Mouse (Mus musculus): Measurements from ENCODE around the gene Gm10643. TPM values are rescaled to one million over a fixed set of nuclear protein-coding genes. Genes with fewer than 3 reads are reported as not detected.

Gm10643 gene
- polyA plus RNA-seq, 1 experiment = 0.49 TPM

DNA sequence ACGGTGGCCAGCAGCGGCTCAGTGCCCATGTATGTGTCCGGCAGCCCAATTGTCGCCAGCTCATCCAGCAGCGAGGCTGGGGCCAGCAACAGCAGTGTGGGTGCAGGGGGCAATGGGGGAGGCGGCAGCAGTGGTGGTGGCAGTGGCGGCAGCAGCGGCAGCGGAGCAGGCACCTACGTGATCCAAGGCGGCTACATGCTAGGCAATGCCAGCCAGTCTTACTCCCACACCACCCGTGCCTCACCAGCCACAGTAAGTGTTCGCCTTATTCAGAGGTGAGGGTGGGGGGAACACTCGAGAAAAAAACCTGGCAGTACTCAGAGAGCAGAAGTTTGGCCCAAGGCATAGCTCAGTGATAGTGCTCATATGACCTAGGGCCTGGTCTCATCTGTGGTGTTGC, 22.9 kb upstream of the Gm10643 start:
- Histone ChIP-seq H3K27me3 (ENCODE audit: control insufficient read depth, insufficient read depth, insufficient read length) (no peaks in the 10 kb centered on the region), H3K4me3 (ENCODE audit: insufficient read depth, poor library complexity, severe bottlenecking) (no peak overlapping the region), H3K79me3 (ENCODE audit: low read depth) (no peaks in the 10 kb centered on the region), H3K79me2 (ENCODE audit: control insufficient read depth, insufficient read depth) (no peaks in the 10 kb centered on the region), H3ac (ENCODE audit: control insufficient read depth, insufficient read length, low read depth) (no peak overlapping the region), H3K36me3 (ENCODE audit: control insufficient read depth, insufficient read depth) (peaks cover 40% of the 10 kb centered on the region)
- no peak for TF ChIP-seq FOSL1 (IDR thresholded peaks at IDR 0.05; ENCODE audit: insufficient read depth, low read length, poor library complexity, severe bottlenecking)
- no peak for TF ChIP-seq CTCF (IDR thresholded peaks at IDR 0.05; ENCODE audit: control insufficient read depth, insufficient read depth, insufficient read length)
- no peak for TF ChIP-seq CEBPB (IDR thresholded peaks at IDR 0.05; ENCODE audit: low read depth)
- no peak for TF ChIP-seq USF1 (IDR thresholded peaks at IDR 0.05; ENCODE audit: low read depth)
- TF ChIP-seq MYOD1 (IDR thresholded peaks at IDR 0.05; ENCODE audit: control insufficient read depth, insufficient read length, low read depth) = no peak
- TF ChIP-seq MAX (IDR thresholded peaks at IDR 0.05) = no peak
- TF ChIP-seq MYOG (IDR thresholded peaks at IDR 0.05; ENCODE audit: control insufficient read depth, extremely low read depth, insufficient read length) = no peak

DNA sequence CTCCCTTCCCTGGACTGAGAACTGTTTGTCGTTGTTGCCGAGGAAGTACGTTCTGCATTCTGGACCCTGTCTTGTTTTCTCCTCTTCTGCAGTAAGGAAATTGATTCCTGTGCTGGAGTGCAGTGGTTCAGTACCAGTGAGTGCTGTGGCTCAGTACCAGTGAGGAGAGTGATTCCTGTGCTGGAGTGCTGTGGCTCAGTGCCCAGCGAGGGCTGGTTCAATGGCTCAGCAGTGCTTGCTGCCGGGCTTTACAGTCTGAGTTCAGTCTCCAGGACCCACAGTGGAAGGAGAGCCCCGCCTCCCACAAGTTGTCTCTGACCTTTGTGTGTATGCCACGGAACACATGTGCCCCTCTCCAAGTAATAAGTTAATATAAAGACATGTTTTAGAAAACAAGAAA, 22.2 kb upstream of the Gm10643 start:
- Histone ChIP-seq H3K79me3 (ENCODE audit: low read depth) (no peaks in the 10 kb centered on the region), H3K4me3 (ENCODE audit: insufficient read depth, poor library complexity, severe bottlenecking) (no peak overlapping the region), H3K27me3 (ENCODE audit: control insufficient read depth, insufficient read depth, insufficient read length) (no peaks in the 10 kb centered on the region), H3K36me3 (ENCODE audit: control insufficient read depth, insufficient read depth) (peaks cover 36% of the 10 kb centered on the region), H3K79me2 (ENCODE audit: control insufficient read depth, insufficient read depth) (no peaks in the 10 kb centered on the region), H3ac (ENCODE audit: control insufficient read depth, insufficient read length, low read depth) (no peak overlapping the region)
- no peak for TF ChIP-seq MYOD1 (IDR thresholded peaks at IDR 0.05; ENCODE audit: control insufficient read depth, insufficient read length, low read depth)
- no peak for TF ChIP-seq CTCF (IDR thresholded peaks at IDR 0.05; ENCODE audit: control insufficient read depth, insufficient read depth, insufficient read length)
- no peak for TF ChIP-seq CEBPB (IDR thresholded peaks at IDR 0.05; ENCODE audit: low read depth)
- TF ChIP-seq USF1 (IDR thresholded peaks at IDR 0.05; ENCODE audit: low read depth) = no peak
- TF ChIP-seq MAX (IDR thresholded peaks at IDR 0.05) = no peak
- no peak for TF ChIP-seq FOSL1 (IDR thresholded peaks at IDR 0.05; ENCODE audit: insufficient read depth, low read length, poor library complexity, severe bottlenecking)
- TF ChIP-seq MYOG (IDR thresholded peaks at IDR 0.05; ENCODE audit: control insufficient read depth, extremely low read depth, insufficient read length) = no peak

DNA sequence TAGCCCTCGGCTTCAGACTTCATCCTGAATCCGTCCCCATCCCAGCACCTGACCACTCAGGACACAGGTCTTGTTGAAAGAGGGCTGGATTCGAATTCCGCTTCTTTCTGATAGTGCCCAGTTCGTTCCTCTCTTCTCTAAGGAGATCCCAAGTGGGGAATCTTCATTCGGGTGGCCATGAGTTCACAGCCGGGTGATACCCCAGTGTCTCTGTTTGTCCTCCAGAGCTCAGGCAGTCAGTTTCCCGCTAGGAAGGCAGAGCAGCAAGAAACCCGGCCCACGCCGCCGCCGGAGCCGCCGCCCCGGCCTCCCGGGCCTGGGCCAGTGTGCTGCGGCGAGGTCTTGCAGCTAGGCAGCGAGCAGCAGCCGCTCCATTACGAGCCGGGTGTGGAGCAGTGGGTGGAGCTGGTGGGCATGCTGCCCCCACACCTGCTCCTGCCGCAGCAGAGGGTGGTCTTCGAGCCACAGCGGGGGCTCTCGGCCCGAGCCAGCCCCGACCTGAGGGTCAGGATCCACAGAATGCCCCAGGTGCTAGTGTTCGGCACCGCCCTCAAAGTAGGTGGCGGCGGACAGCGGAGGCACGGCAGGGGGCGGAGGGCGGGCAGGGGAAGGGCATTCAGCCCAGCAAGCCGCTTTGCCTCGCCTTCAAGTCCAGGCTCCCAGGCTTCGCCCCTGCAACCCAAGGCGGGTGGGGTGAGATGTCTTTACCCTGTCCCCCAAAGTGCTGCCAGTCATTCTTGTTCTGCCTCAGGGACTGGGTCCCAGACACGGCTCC, 19.6 kb upstream of the Gm10643 start:
- TF ChIP-seq MAX (IDR thresholded peaks at IDR 0.05) (no peak), FOSL1 (IDR thresholded peaks at IDR 0.05; ENCODE audit: insufficient read depth, low read length, poor library complexity, severe bottlenecking) (no peak), CEBPB (IDR thresholded peaks at IDR 0.05; ENCODE audit: low read depth) (no peak), MYOD1 (IDR thresholded peaks at IDR 0.05; ENCODE audit: control insufficient read depth, insufficient read length, low read depth) (no peak), MYOG (IDR thresholded peaks at IDR 0.05; ENCODE audit: control insufficient read depth, extremely low read depth, insufficient read length) (no peak), USF1 (IDR thresholded peaks at IDR 0.05; ENCODE audit: low read depth) (no peak), CTCF (IDR thresholded peaks at IDR 0.05; ENCODE audit: control insufficient read depth, insufficient read depth, insufficient read length) (no peak)
- no peaks in the 10 kb centered on the region for H3K27me3 ChIP-seq (ENCODE audit: control insufficient read depth, insufficient read depth, insufficient read length)
- no peak overlapping the region for H3K4me3 ChIP-seq (ENCODE audit: insufficient read depth, poor library complexity, severe bottlenecking)
- no peaks in the 10 kb centered on the region for H3K79me2 ChIP-seq (ENCODE audit: control insufficient read depth, insufficient read depth)
- H3K36me3 ChIP-seq (ENCODE audit: control insufficient read depth, insufficient read depth) = peaks cover 29% of the 10 kb centered on the region
- H3ac ChIP-seq (ENCODE audit: control insufficient read depth, insufficient read length, low read depth) = no peak overlapping the region
- no peaks in the 10 kb centered on the region for H3K79me3 ChIP-seq (ENCODE audit: low read depth)

DNA sequence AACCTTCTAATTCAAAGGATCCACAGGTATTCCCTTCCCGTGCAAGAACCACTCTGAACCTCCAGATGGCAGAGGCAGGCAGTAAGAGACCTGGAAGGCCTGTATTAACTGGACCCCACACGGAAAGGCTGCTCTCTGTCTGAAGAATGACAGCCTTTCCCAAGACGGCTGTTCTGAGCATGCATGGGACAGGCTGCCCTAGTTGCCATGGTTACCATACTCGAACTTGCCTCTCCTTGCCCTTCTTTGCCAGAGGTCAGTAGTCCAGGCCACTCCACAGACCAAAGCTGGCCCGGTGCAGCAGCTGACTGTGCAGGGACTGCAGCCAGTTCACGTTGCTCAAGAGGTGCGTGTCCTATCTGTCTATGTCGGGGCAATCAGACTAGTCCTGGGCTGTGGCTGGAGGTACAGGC, 18.9 kb upstream of the Gm10643 start:
- Histone ChIP-seq H3K79me3 (ENCODE audit: low read depth) (no peaks in the 10 kb centered on the region), H3K4me3 (ENCODE audit: insufficient read depth, poor library complexity, severe bottlenecking) (no peak overlapping the region), H3K36me3 (ENCODE audit: control insufficient read depth, insufficient read depth) (peaks cover 28% of the 10 kb centered on the region), H3K27me3 (ENCODE audit: control insufficient read depth, insufficient read depth, insufficient read length) (no peaks in the 10 kb centered on the region), H3ac (ENCODE audit: control insufficient read depth, insufficient read length, low read depth) (no peak overlapping the region), H3K79me2 (ENCODE audit: control insufficient read depth, insufficient read depth) (no peaks in the 10 kb centered on the region)
- no peak for TF ChIP-seq MYOD1 (IDR thresholded peaks at IDR 0.05; ENCODE audit: control insufficient read depth, insufficient read length, low read depth)
- TF ChIP-seq USF1 (IDR thresholded peaks at IDR 0.05; ENCODE audit: low read depth) = no peak
- TF ChIP-seq CTCF (IDR thresholded peaks at IDR 0.05; ENCODE audit: control insufficient read depth, insufficient read depth, insufficient read length) = no peak
- no peak for TF ChIP-seq MAX (IDR thresholded peaks at IDR 0.05)
- no peak for TF ChIP-seq MYOG (IDR thresholded peaks at IDR 0.05; ENCODE audit: control insufficient read depth, extremely low read depth, insufficient read length)
- no peak for TF ChIP-seq FOSL1 (IDR thresholded peaks at IDR 0.05; ENCODE audit: insufficient read depth, low read length, poor library complexity, severe bottlenecking)
- TF ChIP-seq CEBPB (IDR thresholded peaks at IDR 0.05; ENCODE audit: low read depth) = no peak

DNA sequence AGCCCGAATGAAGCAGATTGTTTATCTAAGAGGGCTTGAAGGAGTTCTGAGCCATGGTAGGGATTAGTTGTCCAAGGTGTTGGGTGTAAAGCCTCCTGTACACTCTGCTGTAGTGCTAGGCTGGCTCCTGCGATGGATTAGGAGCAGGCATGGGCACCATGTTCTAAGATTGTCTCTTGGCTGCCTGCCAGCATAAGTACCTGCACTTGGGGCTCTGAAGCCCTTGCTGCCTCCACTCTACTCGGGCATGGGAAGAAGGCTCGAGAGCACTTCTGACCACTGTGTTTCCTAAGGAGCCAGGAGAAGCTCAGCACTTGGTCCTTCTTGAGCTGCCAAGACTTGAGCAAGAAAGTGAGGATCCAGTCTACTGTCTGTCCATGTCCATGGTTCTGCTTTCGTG, 14.3 kb upstream of the Gm10643 start:
- Histone ChIP-seq H3K79me2 (ENCODE audit: control insufficient read depth, insufficient read depth) (no peaks in the 10 kb centered on the region), H3ac (ENCODE audit: control insufficient read depth, insufficient read length, low read depth) (no peak overlapping the region), H3K79me3 (ENCODE audit: low read depth) (no peaks in the 10 kb centered on the region), H3K27me3 (ENCODE audit: control insufficient read depth, insufficient read depth, insufficient read length) (no peaks in the 10 kb centered on the region), H3K4me3 (ENCODE audit: insufficient read depth, poor library complexity, severe bottlenecking) (no peak overlapping the region), H3K36me3 (ENCODE audit: control insufficient read depth, insufficient read depth) (peaks cover 18% of the 10 kb centered on the region)
- TF ChIP-seq USF1 (IDR thresholded peaks at IDR 0.05; ENCODE audit: low read depth) = no peak
- TF ChIP-seq FOSL1 (IDR thresholded peaks at IDR 0.05; ENCODE audit: insufficient read depth, low read length, poor library complexity, severe bottlenecking) = no peak
- no peak for TF ChIP-seq MYOD1 (IDR thresholded peaks at IDR 0.05; ENCODE audit: control insufficient read depth, insufficient read length, low read depth)
- TF ChIP-seq CTCF (IDR thresholded peaks at IDR 0.05; ENCODE audit: control insufficient read depth, insufficient read depth, insufficient read length) = no peak
- no peak for TF ChIP-seq MAX (IDR thresholded peaks at IDR 0.05)
- TF ChIP-seq CEBPB (IDR thresholded peaks at IDR 0.05; ENCODE audit: low read depth) = no peak
- no peak for TF ChIP-seq MYOG (IDR thresholded peaks at IDR 0.05; ENCODE audit: control insufficient read depth, extremely low read depth, insufficient read length)

Measured in C2C12 (cell line).